Mouse (Mus musculus) right cerebral cortex, postnatal 14 days (tissue): ENCODE results near the gene Fgfr2.
A peak's percentile ranks its signal among the peaks of the same experiment; 100 is the strongest.

Experiments
- DNase-seq: peaks from one replicate; pipeline ENCODE4 v3.0.0; 2022

Fgfr2 gene

DNA sequence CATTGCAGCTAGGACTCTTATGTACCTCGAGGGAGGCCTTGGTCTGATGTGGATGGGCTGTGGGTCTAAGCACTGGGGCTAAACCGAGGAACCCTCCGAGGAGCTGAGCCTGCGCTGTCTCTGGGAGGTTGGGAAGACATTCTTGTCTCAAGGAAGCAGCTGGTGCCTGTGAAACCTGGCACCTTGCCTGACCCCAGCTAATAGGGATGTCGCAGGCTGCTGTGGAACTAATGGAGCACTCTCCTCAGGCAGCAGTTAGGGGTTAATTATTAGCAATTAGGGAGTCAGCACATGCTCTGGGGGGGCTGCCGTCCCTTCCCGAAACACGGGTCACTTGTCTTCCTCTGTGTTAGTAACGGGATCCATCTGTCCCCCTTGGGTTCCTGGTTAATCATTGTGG lies 482.2 kb downstream of the Fgfr2 start:
- DNase-seq = peak; percentile 43

DNA sequence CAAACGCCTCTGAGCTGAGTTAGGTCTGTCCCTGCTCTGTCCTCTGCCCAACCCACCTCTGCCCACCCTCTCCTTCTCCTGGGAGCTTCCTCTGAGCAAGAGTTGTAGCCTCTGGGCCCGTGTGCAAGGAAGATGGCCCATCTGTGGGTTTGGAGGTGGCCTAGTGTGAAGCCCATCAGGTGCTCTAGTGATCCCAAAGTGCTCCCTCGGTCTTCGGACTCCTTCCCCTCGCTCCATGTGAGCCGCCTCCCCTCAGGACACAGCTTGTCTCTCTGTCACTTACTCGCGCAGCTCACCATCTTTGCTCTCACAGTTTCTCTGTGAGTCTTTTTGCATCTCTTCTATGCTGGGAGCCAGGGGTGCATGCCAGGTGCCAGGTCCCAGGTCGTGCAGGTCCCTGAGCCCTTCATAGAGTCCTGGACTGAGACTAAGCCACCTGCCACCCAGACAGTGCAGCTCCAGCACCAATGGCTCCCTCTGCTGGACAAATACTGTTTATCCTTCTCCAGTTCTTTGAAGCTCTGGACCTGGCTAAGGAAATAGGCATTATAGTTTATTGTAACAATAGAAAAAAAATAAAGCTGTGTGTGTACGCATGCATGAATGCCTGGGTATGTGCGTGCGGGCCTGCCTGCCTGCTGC lies 484.6 kb downstream of the Fgfr2 start:
- no peak for DNase-seq

DNA sequence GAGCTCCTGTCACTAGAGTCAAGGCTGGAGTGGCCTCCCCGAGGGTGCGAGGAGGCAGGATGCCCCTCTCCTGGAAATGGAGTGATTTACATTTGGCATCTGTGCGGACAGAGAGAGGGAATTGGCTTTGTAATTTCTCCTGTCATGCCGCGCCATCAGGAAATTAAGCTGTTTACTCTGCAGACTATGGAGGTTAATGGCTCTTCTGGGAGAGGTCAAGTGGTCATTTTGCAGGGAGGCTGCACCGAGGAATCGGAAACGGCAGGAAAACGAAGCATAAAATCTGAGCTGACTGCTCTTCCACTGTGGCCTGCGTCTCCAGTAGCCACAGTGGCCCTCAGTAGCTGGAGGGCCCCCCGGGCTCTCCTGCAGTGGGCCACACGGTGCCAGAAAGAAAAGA lies 485.9 kb downstream of the Fgfr2 start:
- DNase-seq = no peak

DNA sequence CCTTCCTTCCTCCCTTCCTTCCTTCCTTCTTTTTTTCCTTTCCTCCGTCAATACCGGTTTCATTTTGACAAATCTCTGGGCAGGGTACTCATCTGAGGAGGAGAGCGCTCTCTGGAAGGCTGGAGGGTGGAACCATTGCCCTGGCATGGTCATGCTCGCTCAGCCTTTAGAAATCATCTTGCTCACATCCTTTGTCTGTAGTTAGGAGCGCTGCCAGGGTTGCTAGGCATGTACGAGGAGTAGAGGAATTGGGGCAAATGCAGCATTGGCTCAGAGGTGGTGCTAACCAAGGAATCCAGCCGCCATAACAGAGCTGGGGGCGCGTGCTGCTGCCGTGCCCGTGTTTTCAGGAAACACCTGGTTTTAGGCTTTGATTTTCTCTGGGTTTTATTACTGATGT lies 491.8 kb downstream of the Fgfr2 start:
- peak; percentile 51 for DNase-seq

DNA sequence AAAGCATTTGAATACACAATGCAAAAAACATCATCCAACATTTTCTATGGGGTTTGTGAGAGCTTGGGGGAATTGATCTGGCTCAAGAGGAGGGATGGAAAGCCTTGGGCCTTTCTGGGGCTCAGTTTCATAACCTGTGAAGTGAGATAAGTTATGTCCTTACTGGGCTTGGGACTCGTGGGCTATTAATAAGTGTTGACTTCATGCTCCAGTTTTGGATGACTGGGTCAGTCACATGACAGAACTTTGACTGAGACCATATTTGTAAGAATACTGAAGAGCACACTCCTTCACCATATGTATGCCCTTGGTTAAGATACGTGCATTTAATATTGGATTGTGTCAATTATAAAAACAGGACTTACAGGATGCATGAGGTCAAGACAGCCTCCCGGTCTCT lies 495.7 kb downstream of the Fgfr2 start:
- no peak for DNase-seq

DNA sequence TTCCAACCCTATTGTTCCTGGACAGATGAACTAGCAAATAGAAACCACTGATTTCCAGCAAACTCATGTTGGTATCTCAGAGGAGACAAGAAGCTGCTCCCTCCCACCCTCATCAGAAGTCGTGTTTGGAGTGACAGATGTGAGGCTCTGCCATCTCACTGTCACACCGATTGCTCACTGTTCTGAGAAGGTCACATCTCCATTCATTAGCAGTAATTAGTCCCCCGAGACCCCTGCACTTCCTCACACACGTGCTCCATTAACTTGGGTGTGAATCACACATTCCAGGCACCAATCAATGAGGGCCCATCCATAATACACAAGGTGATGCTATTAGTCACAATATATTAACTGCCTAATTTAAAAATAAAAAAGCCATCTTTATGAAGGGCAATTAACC lies 497.0 kb downstream of the Fgfr2 start:
- DNase-seq = no peak

DNA sequence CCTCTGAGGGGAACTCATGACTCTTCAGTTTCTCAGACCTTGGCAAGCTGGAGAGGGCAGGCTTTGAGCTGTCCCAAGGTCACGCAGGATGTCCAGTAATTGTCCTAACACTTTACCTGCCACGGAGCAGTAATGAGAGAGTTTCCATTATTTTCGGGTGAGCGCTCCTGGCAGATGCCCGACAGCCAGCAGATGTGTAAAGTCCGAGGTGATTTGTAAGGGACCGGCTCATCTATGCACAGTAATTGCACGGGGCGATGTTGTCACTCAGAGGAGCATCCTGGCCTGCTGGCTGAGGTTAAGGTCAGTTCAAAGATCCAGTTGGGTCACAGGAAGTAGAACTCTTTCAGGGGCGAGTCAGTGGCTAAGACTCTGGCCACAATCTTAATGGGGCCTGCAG lies 499.0 kb downstream of the Fgfr2 start:
- no peak for DNase-seq

DNA sequence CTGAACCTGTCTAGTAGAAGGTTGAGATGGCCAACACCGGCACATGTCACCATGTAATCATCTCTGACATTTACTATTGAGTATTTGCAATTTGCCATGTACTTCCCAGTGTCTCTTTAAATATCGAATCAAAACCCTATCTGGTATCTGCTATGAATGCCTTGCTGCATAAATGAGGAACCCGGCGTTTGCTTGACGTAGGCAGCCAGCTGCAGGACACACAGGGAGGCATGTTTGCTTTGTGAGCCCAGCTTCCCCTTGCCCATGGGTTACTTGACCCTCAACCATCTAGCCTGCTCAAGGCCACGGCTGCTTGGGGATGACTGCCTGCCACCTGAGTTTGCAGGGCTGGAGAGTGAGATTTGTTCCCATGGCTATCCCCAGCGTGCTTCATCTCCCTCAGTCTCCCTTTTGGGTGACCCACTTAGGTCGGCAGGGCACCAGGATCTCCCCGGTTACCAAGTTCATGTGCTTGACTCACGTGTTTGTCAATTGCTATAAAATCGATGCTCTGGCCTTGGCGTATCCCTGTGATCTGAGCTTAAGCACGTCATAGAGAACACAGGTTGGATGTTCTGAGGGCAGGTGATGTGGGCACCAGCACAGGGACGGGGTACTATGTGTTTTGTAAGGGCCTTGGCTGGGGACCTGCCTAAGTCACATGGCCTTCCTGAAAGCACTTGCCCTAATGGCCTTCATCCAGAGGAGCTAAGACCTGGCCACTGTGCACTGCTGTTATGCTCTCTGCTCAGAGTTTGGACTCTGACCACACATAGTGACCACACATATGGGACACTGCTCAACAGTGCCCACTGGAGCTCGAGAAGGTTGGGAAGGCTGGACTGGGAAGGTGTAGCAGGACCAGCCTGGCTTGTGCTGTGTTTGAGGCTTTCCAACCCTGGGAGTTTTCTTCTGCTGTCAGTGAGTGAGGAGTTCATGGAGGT lies 502.9 kb downstream of the Fgfr2 start:
- no peak for DNase-seq

DNA sequence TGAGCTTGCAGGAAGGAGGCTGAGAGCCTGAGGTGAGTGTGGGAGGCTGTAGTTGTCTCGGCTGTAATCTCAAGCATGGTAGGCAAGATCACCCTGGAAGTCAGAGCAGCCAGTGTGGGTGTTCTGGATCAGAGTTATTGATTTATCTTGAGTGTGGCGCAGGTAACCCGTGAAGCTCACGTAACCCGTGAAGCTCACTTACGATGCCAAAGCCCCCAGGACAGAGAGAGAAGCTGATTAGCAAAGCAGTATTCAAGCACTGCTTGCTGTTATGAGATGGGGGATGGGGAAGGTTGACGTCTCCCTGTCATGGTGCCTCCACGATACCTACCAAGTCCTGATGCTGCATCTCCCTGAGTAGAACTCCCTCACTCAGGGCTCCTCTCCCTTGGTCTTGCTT lies 503.6 kb downstream of the Fgfr2 start:
- DNase-seq = no peak

DNA sequence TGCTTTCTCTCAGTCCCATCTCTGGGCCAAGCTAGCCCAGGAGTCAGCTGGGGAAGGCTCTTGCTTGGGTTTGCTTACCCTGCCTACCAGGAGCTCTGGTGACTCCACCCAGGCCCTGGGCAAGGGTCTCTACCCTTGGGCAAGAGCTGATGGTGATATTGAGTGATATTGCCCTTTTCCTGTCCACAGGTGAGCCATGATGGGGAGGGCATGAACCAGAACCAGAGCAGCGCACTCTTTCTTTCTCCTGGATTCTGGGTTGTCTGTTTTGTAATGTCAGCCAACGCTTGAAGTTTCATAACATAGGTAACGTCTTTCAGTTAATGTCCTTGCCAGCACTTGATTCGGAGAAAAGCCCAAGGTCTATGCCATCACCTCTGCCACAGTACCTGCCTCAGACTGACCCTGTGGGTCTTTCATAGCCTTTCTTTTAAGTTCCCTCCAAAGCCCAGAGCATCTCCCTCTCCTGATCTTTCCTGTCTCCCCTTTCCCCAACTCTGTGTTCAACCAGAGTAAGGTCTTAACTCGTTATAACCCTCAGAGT lies 506.1 kb downstream of the Fgfr2 start:
- DNase-seq = no peak

DNA sequence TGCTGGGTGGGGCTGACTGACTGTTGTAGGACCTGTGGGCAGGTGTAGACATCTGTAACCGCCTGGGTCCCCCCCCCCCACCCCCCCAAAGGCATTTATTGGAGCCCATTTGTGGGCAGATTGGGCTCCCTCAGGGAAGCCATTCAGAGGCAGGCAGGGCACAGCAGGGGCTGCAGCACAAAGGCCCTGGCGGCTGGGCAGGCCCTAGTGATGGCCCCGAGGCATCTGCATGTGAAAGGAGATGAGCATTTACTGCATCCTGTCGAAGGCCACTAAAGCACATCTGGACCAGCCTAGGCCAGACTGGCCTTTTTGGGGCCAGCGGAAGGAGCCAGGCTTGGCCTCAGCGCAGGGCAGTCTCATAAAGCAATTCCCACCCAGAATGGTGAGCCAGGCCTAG lies 506.8 kb downstream of the Fgfr2 start:
- DNase-seq = no peak

DNA sequence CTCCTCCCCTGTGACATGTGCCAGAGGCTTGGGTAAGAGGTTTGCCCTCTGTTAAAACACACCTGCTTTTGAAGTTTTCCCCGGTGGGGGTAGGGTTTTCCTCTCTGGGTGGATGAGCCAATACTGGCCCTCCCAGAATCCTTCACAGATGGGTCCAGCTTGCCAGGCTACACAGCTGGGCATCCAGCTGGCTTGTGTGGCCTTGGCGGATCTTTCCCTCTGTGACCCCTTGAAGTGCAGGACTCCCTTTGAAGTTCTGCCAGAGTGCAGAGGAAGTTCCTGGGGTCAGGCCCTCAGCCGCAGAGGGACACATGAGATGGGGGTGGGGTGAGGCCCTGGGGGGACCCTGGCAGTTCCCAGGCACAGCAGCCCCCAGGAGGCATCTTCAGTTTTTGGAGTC lies 507.8 kb downstream of the Fgfr2 start:
- no peak for DNase-seq

DNA sequence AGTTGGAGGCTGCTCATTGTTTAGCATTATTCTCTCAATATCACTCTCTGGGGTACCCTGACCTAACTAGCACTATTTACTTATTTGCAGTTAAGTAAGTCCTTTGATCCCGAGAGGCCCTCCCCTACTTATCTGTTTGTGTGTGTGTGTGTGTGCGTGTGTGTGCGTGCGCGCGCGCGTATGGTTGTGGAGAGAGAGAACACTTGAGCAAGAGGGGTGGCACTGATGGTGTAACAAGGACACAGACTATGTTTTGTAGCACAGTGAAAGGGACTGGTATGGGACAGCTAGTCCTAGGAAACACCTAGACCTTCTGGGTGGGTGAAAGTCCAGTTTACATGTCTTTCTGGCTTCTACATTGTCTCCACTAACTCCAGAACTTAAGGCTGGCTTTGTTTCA lies 511.6 kb downstream of the Fgfr2 start:
- no peak for DNase-seq

DNA sequence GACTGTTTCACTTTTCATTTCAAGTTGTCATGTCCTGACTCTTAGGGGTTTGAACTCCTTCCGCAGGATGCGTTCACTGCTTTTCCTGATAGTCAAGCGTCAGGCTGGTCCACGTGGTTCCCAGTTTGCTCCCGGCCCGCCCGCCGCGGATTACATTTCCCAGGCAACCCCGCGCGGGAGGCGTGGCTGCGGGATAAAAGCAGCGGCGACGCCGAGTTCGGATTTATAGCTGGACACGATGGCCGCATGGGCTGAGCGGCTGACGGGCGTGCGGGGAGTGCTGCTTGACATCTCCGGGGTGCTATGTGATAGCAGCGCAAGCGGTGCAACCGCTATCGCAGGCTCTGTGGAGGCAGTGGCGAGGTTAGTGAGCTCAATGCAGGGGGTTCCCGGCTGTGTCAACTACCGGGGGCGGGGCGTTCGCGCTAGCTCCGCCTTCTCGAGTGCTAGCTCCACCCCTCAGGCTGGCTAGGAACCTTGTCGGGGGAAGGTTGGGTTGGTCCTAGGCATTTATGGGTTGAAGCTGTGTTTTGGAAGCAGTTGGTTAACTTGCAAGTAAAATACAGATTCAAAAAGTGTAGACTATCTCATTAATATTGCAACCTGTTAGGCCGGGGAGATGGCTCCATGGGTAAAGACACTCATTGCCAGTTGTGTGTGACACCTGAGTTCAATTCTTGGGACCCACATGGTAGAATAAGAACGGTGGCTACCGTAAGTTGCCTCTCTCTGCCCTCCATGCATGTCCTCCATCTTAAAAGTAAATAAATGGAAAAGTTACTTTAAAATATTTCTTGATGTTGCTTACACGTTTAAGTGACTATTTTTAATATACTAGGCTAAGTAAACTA lies 512.5 kb downstream of the Fgfr2 start, which contains the start of gene Lhpp:
Gene Lhpp (plus strand): TSS at position 171 of the 851 bp plus-strand sequence.
- DNase-seq = peak; percentile 82

DNA sequence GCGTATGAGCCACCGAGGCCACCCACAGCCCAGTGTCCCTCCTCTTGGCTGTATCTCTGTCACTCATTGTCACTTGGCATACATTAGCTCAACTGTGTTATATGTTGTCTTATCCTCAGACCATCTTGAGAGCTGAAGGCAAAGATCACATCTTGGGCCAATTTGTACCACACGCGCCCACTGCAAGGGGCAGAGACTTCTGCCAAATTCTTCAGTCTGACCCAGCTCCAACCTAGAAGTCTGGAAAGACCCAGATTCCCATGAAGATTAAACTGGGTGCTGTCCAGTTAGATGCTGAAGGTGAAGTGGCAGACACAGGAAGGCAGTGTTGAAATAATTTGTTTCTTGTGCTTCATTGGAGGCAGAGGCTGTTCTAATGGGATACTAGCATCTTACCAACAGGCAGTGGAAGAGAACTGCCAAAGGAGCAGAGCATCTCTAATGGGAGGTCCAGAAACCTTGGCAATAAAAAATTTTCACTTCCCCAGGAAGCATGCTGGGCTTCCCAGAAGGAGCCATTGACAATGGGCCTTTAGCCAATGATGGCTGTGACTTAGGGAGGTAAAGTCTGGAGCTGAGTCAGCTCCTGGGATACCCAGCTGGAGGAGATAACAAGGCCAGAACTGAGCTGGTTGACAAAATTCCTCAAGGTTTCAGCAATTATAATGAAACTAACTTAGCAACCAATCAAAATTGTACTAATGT lies 514.7 kb downstream of the Fgfr2 start:
- no peak for DNase-seq

DNA sequence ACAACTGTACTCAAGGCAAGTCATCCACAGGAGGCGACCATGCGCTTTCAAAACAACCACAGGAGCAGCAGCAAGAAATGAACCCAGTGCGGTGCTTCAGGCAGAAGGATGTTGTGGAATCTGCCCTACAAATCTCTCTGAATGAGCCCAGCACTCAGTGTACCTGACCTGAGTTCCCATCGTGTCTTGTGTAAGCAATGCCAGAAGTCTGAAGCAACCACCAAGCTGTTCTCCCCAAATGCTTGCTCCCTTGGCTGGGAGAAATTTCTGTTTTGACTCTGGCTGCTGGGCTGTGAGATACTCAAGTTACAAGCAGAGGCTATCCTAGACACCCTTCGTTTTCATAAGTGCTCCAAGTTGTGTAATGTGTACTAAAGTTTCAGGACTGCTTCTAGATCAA lies 517.5 kb downstream of the Fgfr2 start:
- no peak for DNase-seq

DNA sequence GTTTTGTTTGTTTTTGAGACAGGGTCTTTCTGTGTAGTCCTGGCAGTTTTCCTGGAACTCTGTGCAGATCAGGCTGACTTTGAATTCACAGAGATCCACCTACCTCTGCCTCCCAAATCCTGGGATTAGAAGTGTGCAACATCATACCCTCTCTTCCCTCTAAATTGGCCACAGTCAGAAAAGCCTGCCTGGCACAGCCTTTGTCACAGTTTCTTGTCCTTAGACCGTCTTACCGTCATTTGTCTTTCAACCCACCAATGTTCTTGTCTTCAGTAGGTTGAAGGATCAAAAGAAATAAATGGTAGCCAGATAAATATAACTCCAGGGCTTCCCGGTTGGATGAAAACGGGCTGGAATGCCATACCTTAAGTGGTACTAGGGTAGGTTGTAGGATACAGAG lies 518.4 kb downstream of the Fgfr2 start:
- no peak for DNase-seq

DNA sequence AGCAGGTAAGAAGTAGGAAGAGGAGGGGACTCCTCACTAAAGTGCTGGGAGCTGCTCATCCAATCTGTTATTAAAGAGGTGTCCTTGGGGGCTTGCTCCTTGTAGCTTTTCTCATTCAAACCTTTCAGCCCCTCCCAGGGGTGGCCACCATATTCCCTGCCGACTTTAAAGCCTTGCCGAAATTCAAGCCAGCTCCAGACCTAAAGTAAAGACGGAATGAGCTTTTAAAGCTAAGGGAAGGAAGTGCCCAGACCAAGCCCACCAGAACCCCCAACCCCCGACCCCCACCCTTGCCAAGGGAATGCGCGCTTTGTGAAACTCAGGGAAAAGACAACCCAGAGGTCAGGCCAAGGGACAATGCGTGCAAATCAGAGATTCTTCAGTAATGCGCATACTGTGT lies 522.2 kb downstream of the Fgfr2 start:
- no peak for DNase-seq

DNA sequence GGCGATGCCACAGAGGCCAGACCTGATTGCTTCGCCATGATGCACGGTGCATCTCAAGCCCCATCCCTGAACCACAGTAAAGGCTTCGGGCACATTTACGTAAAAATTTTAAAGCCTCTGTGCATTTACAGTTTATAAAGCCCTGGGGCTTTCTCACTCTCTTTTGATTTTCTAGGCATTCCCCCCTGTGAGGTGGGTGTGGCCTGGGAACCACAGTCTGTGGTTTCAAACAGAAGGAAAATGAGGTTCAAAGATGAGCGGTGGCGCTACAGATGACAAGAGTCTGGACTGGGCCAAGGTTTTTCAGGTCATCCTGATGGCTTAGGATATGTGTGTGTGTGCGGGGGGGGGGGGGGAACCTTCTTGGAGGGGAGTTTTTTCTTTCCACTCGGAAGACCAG lies 523.1 kb downstream of the Fgfr2 start:
- DNase-seq = no peak

DNA sequence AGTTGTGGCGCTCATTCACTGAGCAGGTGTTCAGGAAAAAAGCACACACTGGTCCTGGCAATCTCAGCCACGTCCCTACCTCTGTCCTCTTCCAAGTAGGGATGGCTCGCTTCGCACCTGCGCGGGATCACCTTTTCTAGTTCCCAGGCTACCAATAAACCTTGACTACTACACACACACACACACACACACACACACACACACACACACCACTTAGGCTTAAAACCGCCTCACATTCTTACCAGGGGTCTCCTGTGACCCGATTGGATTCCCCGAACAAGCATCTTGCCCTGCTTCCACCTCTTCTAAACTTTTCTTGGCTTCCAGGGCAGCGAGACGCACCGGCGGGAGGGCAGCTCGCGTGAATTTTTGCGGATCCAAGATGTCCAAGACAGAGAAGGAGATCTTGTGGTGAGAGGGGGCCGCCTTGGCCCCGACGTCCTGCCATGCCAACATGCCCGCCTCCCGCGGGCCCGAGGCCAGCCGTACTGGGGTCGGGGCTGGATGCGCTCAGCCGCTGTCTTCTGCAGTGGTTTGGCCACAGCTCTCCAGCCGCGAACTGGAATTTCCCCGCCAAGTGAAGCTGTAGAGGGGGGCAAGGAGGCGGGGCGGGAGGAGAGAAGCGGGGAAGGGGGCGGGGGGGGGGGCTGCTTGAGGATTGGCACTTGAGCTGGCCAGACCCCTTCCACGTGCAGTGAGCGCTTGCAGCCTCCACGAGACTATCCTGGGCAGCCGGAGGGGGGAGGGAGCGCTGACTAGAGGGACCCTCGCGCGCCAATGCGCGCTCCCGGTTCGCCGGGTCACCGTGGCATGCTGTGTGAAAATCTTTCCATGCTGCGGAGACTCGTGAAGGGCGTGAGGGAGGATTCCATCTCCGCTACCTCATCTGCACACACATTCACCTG lies 523.8 kb downstream of the Fgfr2 start, which contains the start of gene Nkx1-2:
Gene Nkx1-2 (minus strand): TSS at position 567 of the 905 bp plus-strand sequence.
- no peak for DNase-seq
